Mouse (Mus musculus) lung, embryonic 14.5 days (tissue): ENCODE data around the gene Ccdc190. TPM values are rescaled to one million over a fixed set of nuclear protein-coding genes. Genes with fewer than 3 reads are reported as not detected.

Experiments
- ATAC-seq: fragments of 200-750 bp; cut with Nextera tagmentation; 2 replicates; pipeline ENCODE4 v1.8.0; 2017; ENCODE audit warnings: mild to moderate bottlenecking, moderate TSS enrichment, moderate library complexity; ENCODE audit not compliant: insufficient read depth
- DNase-seq: peaks from one replicate; pipeline ENCODE4 v3.0.0-alpha.2; 2015
- H3K27ac ChIP-seq: fragments of 300-500 bp; sonication (generic); 2 replicates; pipeline ENCODE4 v1.5.1; 2014; ENCODE audit warnings: low read depth, mild to moderate bottlenecking, moderate library complexity
- H3K27me3 ChIP-seq: fragments of 300-500 bp; sonication (generic); 2 replicates; pipeline ENCODE4 v1.6.1; 2014; ENCODE audit warnings: low read length, control low read depth; ENCODE audit not compliant: insufficient read depth
- H3K36me3 ChIP-seq: fragments of 300-500 bp; sonication (generic); 2 replicates; pipeline ENCODE4 v1.6.1; 2014; ENCODE audit warnings: control low read depth; ENCODE audit not compliant: insufficient read depth
- H3K4me1 ChIP-seq: fragments of 300-500 bp; sonication (generic); 2 replicates; pipeline ENCODE4 v1.6.1; 2014; ENCODE audit warnings: antibody characterized with exemption, control low read depth; ENCODE audit not compliant: insufficient read depth
- H3K4me2 ChIP-seq: fragments of 300-500 bp; sonication (generic); 2 replicates; pipeline ENCODE4 v1.6.1; 2014; ENCODE audit warnings: mild to moderate bottlenecking
- H3K4me3 ChIP-seq: fragments of 300-500 bp; sonication (generic); 2 replicates; pipeline ENCODE4 v1.5.1; 2014; ENCODE audit warnings: low read depth, low read length
- H3K9ac ChIP-seq: fragments of 300-500 bp; sonication (generic); 2 replicates; pipeline ENCODE4 v1.6.1; 2014
- H3K9me3 ChIP-seq: fragments of 300-500 bp; sonication (generic); 2 replicates; pipeline ENCODE4 v1.6.1; 2016; ENCODE audit warnings: low read depth, low read length, control low read depth
- CTCF ChIP-seq: IDR thresholded peaks from 2 replicates; pipeline ENCODE4 v1.5.1; 2016; ENCODE audit warnings: antibody characterized with exemption, low read depth
- WGBS: fragments of 180-500 bp; shearing (Covaris S2); extraction: QIAGEN DNeasy Blood & Tissue Kit; methylation state at CpG from one replicate; pipeline ENCODE4 v1.1.7; 2014; 5-methylcytosine and 5-hydroxymethylcytosine counted together
- polyA plus RNA-seq: library from polyadenylated mRNA; unstranded; fragments of >200 nt; fragmentation: Nextera tagmentation; extraction: Ambion mirVana; gene quantifications from 2 replicates; pipeline ENCODE4 v1.2.1, GENCODE M21; 2014

Ccdc190 gene
- polyA plus RNA-seq, 1 experiment from 2014 or later, result 0.20 TPM

DNA sequence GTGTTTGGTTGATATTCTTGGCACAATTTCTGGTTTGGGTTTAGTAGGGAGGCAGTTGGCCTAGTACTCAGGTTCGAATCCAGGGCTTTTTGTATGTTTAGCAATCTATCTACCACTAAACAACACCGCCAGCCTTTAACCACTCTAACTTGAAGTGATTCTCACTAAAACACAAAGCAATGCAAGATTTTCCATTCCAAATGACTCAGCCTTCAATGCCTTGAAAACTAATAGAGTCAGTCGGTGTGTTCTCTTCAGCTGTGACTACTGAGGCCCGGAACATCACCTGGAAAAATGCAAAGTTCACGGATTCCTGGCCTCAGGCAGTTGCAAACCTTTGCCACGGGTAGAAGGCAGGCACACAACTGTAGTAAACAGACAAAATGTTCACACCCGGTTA is 3.2 kb downstream of the Ccdc190 start:
- no peaks in the 10 kb centered on the region for H3K4me1 ChIP-seq
- no peak for DNase-seq
- no peak for ATAC-seq
- H3K4me2 ChIP-seq, result no peak overlapping the region
- H3K27ac ChIP-seq, result no peak overlapping the region
- no peak for TF ChIP-seq CTCF
- H3K9me3 ChIP-seq, result no peaks in the 10 kb centered on the region
- H3K36me3 ChIP-seq, result no peaks in the 10 kb centered on the region
- no peak overlapping the region for H3K4me3 ChIP-seq
- H3K27me3 ChIP-seq, result no peaks in the 10 kb centered on the region
- no peak overlapping the region for H3K9ac ChIP-seq
- 81% methylated on average over 7 of the region's 7 CpGs for WGBS

DNA sequence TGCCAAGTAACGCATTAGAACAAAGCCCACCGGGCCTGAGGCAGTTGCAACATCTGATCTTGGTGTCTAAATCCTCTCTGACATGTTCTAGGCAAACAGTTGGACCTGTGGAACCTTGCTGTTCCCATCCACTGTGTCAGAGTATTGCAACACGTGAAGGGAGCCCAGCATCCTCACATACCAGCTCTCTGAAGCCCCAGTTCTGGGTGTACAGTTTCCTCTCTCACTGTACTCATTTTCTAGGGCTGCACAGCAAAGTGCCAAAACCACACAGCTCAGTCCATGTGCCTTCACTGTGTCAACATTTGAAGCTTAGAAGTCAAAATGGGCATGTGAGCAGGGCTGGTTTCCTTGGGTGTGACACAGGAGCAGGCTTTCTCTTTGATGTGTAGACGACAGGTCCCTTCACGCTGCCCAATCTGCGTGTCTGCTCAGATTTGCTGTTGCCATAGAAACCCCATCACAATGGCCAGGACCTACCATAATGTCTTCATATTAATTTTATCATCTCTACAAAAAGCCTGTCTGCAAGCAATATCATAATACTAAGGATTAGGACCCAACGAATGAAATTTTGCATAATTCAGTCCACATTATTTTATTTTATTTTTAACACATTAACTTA is 3.8 kb downstream of the Ccdc190 start:
- Histone ChIP-seq H3K27me3 (no peaks in the 10 kb centered on the region), H3K9ac (no peak overlapping the region), H3K4me2 (no peak overlapping the region), H3K36me3 (no peaks in the 10 kb centered on the region), H3K27ac (no peak overlapping the region), H3K4me1 (no peaks in the 10 kb centered on the region), H3K4me3 (no peak overlapping the region), H3K9me3 (no peaks in the 10 kb centered on the region)
- no peak for TF ChIP-seq CTCF
- DNase-seq (no peak), ATAC-seq (no peak)
- WGBS, result 62% methylated on average over 7 of the region's 7 CpGs

DNA sequence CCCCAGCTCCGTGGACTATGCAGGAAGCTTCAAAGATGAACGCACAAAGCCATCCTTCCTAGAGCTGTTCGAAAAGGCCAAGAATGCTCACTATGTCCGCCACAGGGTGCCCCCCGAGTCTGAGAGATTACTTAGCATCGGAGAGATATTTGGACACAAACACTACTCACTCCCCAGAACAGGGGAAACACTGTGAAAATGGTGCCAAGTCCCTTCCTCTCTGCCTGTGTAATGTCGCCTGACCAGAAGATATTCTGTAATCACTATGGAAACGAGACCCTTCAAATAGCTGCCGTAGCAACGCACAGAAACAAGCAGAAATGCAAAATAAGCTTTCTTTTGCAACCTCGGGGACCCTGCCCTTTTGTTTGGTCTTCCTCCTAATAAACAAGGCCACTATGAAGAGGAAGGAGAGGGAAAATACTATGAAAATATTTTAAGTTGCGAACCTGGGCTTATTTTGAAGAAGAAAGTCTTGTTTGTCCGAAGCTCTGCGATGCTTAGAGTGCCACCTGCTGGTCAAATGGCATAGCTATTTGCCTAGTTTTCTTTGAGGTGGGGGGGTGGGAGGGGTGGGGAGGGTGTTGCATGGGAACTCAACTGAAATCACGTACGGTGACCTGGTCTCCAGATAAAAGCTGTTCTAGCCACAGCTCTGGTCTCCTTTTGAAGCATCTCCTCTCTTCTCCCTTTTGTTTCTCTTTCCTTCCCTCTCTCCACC is 5.7 kb downstream of the Ccdc190 start:
- Histone ChIP-seq H3K4me1 (no peaks in the 10 kb centered on the region), H3K9ac (0 out of 2 replicates have a peak overlapping the region, but pooled peaks have one; percentile 4), H3K27ac (no peak overlapping the region), H3K9me3 (no peaks in the 10 kb centered on the region), H3K4me2 (peak overlapping the region; percentile 38), H3K36me3 (no peaks in the 10 kb centered on the region), H3K4me3 (no peak overlapping the region), H3K27me3 (no peaks in the 10 kb centered on the region)
- TF ChIP-seq CTCF, result peak; percentile 70
- peak; percentile 86 for DNase-seq
- ATAC-seq, result peak; percentile 52; the same call in 1 of the 2 replicates
- 43% methylated on average over 16 of the region's 16 CpGs for WGBS

DNA sequence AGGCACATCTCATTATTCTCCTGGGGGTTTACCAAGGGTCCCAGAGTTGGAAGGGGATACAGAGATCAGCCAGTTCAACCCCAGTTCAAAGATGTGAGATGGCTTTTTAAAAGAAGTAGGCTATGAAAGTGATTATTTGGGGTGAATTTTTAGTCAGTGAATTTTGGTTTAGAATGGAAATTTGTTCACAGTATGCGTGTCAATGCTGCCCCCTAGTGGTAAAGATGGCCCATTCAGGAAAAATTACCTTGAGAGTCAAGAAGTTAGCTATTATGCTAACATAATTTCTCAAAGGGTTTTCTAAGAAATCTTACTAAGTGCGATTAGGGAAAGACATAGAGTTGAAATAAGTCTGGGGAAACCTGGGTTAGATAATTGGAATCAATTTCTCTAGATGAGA is 10.9 kb downstream of the Ccdc190 start:
- peak; percentile 80 for TF ChIP-seq CTCF
- H3K4me3 ChIP-seq, result no peak overlapping the region
- no peak overlapping the region for H3K4me2 ChIP-seq
- H3K27me3 ChIP-seq, result no peaks in the 10 kb centered on the region
- H3K4me1 ChIP-seq, result no peaks in the 10 kb centered on the region
- ATAC-seq, result no peak
- no peaks in the 10 kb centered on the region for H3K36me3 ChIP-seq
- H3K9ac ChIP-seq, result no peak overlapping the region
- H3K27ac ChIP-seq, result no peak overlapping the region
- H3K9me3 ChIP-seq, result no peaks in the 10 kb centered on the region
- 5% methylated on average over 2 of the region's 2 CpGs for WGBS
- DNase-seq, result peak; percentile 89

DNA sequence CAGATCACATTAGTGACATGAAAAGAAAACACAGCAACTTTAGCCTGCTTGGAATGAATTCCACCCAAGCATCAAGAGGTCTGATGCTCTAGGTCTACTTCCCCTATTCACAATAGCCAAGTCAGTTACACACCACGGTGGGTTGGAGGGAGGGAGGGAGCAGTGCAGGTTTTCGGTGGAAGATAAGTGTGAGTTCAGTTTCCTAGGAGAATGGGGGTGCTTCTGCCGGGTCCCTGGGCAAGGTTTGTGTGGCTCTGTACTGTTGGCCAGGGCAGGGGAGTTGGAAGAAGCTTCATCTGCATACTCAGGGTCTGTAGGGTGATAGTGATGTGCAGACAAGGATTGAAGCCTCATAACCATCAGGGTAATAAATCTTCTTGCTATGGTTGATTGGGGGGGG is 17.6 kb downstream of the Ccdc190 start:
- no peak for DNase-seq
- no peaks in the 10 kb centered on the region for H3K27me3 ChIP-seq
- no peak for ATAC-seq
- TF ChIP-seq CTCF, result no peak
- H3K4me3 ChIP-seq, result no peak overlapping the region
- H3K36me3 ChIP-seq, result no peaks in the 10 kb centered on the region
- no peak overlapping the region for H3K27ac ChIP-seq
- no peaks in the 10 kb centered on the region for H3K9me3 ChIP-seq
- H3K4me1 ChIP-seq, result no peaks in the 10 kb centered on the region
- 76% methylated on average over 3 of the region's 3 CpGs for WGBS
- no peak overlapping the region for H3K4me2 ChIP-seq
- no peak overlapping the region for H3K9ac ChIP-seq

DNA sequence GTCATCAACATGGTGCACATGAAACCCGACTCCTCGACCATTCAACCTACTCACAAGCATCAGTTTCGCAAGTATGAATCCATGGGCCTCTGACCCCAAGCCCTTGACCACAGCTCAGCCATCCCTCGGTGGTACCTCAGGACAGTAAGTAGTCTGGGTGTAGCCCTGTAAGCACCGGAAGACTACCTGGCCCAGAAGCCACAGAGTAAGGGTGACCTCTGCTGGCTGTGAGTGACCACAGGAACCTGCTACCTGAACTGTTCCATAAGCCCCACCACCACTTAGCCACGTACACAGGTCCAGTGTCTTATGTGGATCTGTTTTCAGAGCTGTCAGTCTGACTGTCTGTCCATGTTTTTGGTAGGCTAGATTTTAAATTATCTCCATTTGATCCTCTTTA is 19.2 kb downstream of the Ccdc190 start:
- Histone ChIP-seq H3K9me3 (no peaks in the 10 kb centered on the region), H3K27ac (no peak overlapping the region), H3K36me3 (peaks cover 7% of the 10 kb centered on the region; the same call in 1 of the 2 replicates), H3K4me1 (no peaks in the 10 kb centered on the region), H3K9ac (no peak overlapping the region), H3K4me2 (no peak overlapping the region), H3K27me3 (no peaks in the 10 kb centered on the region), H3K4me3 (no peak overlapping the region)
- no peak for TF ChIP-seq CTCF
- WGBS, result 72% methylated on average over 6 of the region's 6 CpGs
- ATAC-seq (no peak), DNase-seq (no peak)

DNA sequence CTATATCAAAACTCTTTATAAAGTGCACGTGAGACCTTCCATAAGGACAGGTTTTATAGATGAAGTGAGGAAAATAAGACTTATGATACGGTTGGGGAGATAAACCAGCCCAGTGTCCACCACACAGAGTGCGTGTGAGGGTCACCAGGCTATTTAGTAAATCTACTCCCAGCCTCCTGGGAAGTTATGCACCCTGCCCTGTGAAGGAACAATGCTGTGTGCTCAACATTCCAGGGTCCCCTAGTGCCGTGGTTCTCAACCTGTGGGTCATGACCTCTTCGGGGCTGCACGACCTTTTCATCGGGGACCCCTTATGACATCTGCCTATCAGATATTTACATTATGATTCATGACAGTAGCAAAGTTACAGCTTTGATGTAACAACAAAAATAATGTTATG is 19.8 kb downstream of the Ccdc190 start:
- no peaks in the 10 kb centered on the region for H3K4me1 ChIP-seq
- no peaks in the 10 kb centered on the region for H3K27me3 ChIP-seq
- no peaks in the 10 kb centered on the region for H3K9me3 ChIP-seq
- WGBS, result 57% methylated on average over 7 of the region's 7 CpGs
- H3K4me2 ChIP-seq, result no peak overlapping the region
- TF ChIP-seq CTCF, result no peak
- no peak overlapping the region for H3K4me3 ChIP-seq
- no peak for DNase-seq
- H3K27ac ChIP-seq, result no peak overlapping the region
- H3K36me3 ChIP-seq, result peaks cover 13% of the 10 kb centered on the region; the same call in 1 of the 2 replicates
- ATAC-seq, result no peak
- no peak overlapping the region for H3K9ac ChIP-seq
